Comparison of ENCODE assay signal across 15 mouse cellular contexts in the genomic region with DNA sequence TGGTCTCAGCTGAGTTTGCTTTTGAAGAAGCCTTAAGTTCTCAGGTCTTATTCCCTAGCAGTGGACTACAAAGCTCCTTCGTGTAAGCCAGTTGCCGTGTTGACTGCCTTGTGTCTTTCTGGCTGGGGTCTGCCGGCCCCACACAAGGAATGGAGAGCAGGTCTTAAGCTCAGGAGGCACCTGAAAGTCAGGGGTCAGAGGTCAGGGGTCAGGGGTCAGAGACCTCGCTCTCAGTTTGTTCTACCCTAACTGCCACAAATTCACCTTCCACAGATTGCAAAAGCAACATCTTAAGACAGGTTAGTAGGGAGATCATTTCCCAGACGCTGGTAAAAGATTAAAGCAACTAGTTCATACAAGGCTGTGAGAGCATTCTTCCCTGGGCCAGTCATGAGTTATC.
"Had no signal": no experiment of that assay in that cellular context is flagged by ENCODE, and none has a peak within 500 bp of the region (broad histone marks: within the 10 kb centered on the region; RNA-seq: fewer than 3 reads in every experiment).

No protein-coding gene starts in this region.

- H3K27me3 ChIP-seq: lung, embryonic 15.5 days; megakaryocyte, embryonic 14.5 days; midbrain, embryonic 13.5 days; midbrain, embryonic 15.5 days; neural tube, embryonic 12.5 days; stomach, embryonic 15.5 days had no signal

- DNase-seq: liver, postnatal 0 days; lung, adult 2 months; lung, postnatal 14 days; lung, postnatal 36 days; right cerebral cortex, postnatal 14 days; thymus, adult 2 months; thymus, postnatal 25 days; thymus, postnatal 4 days had no signal

- ATAC-seq: liver, postnatal 0 days; lung, postnatal 0 days; midbrain, embryonic 13.5 days; midbrain, embryonic 15.5 days had no signal
